Mouse (Mus musculus) ES-Bruce4 (cell line): ENCODE measurements around the gene Cog5.
A peak's percentile ranks its signal among the peaks of the same experiment; 100 is the strongest.

Source experiments
- CTCF ChIP-seq: IDR thresholded peaks from one replicate; pipeline ENCODE4 v1.8.1; 2011; ENCODE audit warnings: low read depth, low read length
- EP300 ChIP-seq: IDR thresholded peaks from 2 replicates; pipeline ENCODE4 v1.6.1; 2011; ENCODE audit warnings: low read depth, low read length; ENCODE audit not compliant: insufficient read depth
- POLR2A ChIP-seq: IDR thresholded peaks from one replicate; pipeline ENCODE4 v1.8.1; 2011; ENCODE audit warnings: low read length; ENCODE audit not compliant: insufficient read depth

GRCm38 (mm10) chr12:31949193-31949741 lies 294.6 kb downstream of the Cog5 start:
- no peak for TF ChIP-seq CTCF
- TF ChIP-seq POLR2A: no peak
- TF ChIP-seq EP300: peak; percentile 87
